Mouse (Mus musculus) forebrain, embryonic 14.5 days (tissue): ENCODE data around the gene Wdr78. TPM values are rescaled to one million over a fixed set of nuclear protein-coding genes. Genes with fewer than 3 reads are reported as not detected.

ENCODE experiments used
- ATAC-seq: fragments of 200-750 bp; cut with Nextera tagmentation; 2 replicates; pipeline ENCODE4 v1.8.0; 2017; ENCODE audit warnings: mild to moderate bottlenecking, moderate library complexity
- DNase-seq: peaks from one replicate; pipeline ENCODE4 v3.0.0-alpha.2; 2015; ENCODE audit warnings: low spot score
- H3K27ac ChIP-seq: fragments of 300-500 bp; sonication (generic); 2 replicates; pipeline ENCODE4 v1.5.1; 2014; ENCODE audit warnings: low read depth, mild to moderate bottlenecking, control low read depth, low read length, moderate library complexity
- H3K27me3 ChIP-seq: fragments of 300-500 bp; sonication (generic); replicated peaks from 2 replicates; pipeline ENCODE4 v1.6.1; 2014; ENCODE audit warnings: low read length, control low read depth, mixed read lengths; ENCODE audit not compliant: control insufficient read depth, insufficient read depth
- H3K36me3 ChIP-seq: fragments of 300-500 bp; sonication (generic); 2 replicates; pipeline ENCODE4 v1.6.1; 2014; ENCODE audit warnings: low read length, control low read depth; ENCODE audit not compliant: control insufficient read depth, insufficient read depth
- H3K4me1 ChIP-seq: fragments of 300-500 bp; sonication (generic); 2 replicates; pipeline ENCODE4 v1.6.1; 2014; ENCODE audit warnings: antibody characterized with exemption, low read length, control low read depth; ENCODE audit not compliant: control insufficient read depth, insufficient read depth
- H3K4me2 ChIP-seq: fragments of 300-500 bp; sonication (generic); 2 replicates; pipeline ENCODE4 v1.6.1; 2014; ENCODE audit warnings: mild to moderate bottlenecking, control low read depth, low read length
- H3K4me3 ChIP-seq: fragments of 300-500 bp; sonication (generic); 2 replicates; pipeline ENCODE4 v1.5.1; 2014; ENCODE audit warnings: low read depth, low read length, control low read depth
- H3K9ac ChIP-seq: fragments of 300-500 bp; sonication (generic); 2 replicates; pipeline ENCODE4 v1.6.1; 2014; ENCODE audit warnings: mild to moderate bottlenecking, low read length, control low read depth, moderate library complexity
- H3K9me3 ChIP-seq: fragments of 300-500 bp; sonication (generic); replicated peaks from 2 replicates; pipeline ENCODE4 v1.6.1; 2016; ENCODE audit warnings: low read length, control low read depth, mixed read lengths; ENCODE audit not compliant: control insufficient read depth
- WGBS: fragments of 180-500 bp; shearing (Covaris S2); extraction: QIAGEN DNeasy Blood & Tissue Kit; methylation state at CpG from one replicate; pipeline ENCODE4 v1.1.7; 2014; 5-methylcytosine and 5-hydroxymethylcytosine counted together
- polyA plus RNA-seq: library from polyadenylated mRNA; unstranded; fragments of >200 nt; fragmentation: Nextera tagmentation; extraction: Ambion mirVana; gene quantifications from 2 replicates; pipeline ENCODE4 v1.2.1, GENCODE M21; 2014

The Wdr78 gene
- polyA plus RNA-seq, 1 experiment from 2014 or later, result 3.4 TPM

- peaks cover 4% of the 10 kb centered on the region; the same call in 1 of the 2 replicates for H3K4me1 ChIP-seq
- no peaks in the 10 kb centered on the region for H3K9me3 ChIP-seq
- no peak overlapping the region for H3K4me3 ChIP-seq
- no peak overlapping the region for H3K27ac ChIP-seq
- DNase-seq (no peak), ATAC-seq (no peak)
- WGBS, result 68% methylated on average over 3 of the region's 3 CpGs
- no peaks in the 10 kb centered on the region for H3K27me3 ChIP-seq
- no peak overlapping the region for H3K4me2 ChIP-seq
- H3K36me3 ChIP-seq, result no peaks in the 10 kb centered on the region
- no peak overlapping the region for H3K9ac ChIP-seq
Observed at GRCm38 (mm10) chr4:103070631-103071030, 43.7 kb downstream of the Wdr78 start.

GRCm38 (mm10) chr4:103067906-103068655 lies 46.3 kb downstream of the Wdr78 start:
- Histone ChIP-seq H3K4me1 (peaks cover 4% of the 10 kb centered on the region; the same call in 1 of the 2 replicates), H3K27me3 (no peaks in the 10 kb centered on the region), H3K9me3 (no peaks in the 10 kb centered on the region), H3K4me2 (no peak overlapping the region), H3K36me3 (no peaks in the 10 kb centered on the region), H3K27ac (no peak overlapping the region), H3K4me3 (no peak overlapping the region), H3K9ac (no peak overlapping the region)
- ATAC-seq (no peak), DNase-seq (peak; percentile 1)
- 34% methylated on average over 6 of the region's 6 CpGs for WGBS

- 90% methylated on average over 5 of the region's 5 CpGs for WGBS
- no peak overlapping the region for H3K4me2 ChIP-seq
- H3K9ac ChIP-seq, result no peak overlapping the region
- H3K4me3 ChIP-seq, result no peak overlapping the region
- no peaks in the 10 kb centered on the region for H3K9me3 ChIP-seq
- H3K4me1 ChIP-seq, result peaks cover 4% of the 10 kb centered on the region; the same call in 1 of the 2 replicates
- H3K27me3 ChIP-seq, result no peaks in the 10 kb centered on the region
- H3K27ac ChIP-seq, result no peak overlapping the region
- DNase-seq (no peak), ATAC-seq (no peak)
- H3K36me3 ChIP-seq, result no peaks in the 10 kb centered on the region
Observed at GRCm38 (mm10) chr4:103064976-103065375, 49.4 kb downstream of the Wdr78 start.

- 80% methylated on average over 2 of the region's 2 CpGs for WGBS
- no peak for ATAC-seq
- Histone ChIP-seq H3K4me1 (peaks cover 4% of the 10 kb centered on the region; the same call in 1 of the 2 replicates), H3K4me3 (no peak overlapping the region), H3K27ac (no peak overlapping the region), H3K9ac (no peak overlapping the region), H3K4me2 (no peak overlapping the region), H3K27me3 (no peaks in the 10 kb centered on the region), H3K36me3 (no peaks in the 10 kb centered on the region), H3K9me3 (no peaks in the 10 kb centered on the region)
- no peak for DNase-seq
Observed at GRCm38 (mm10) chr4:103064421-103064820, 49.9 kb downstream of the Wdr78 start.

- H3K9ac ChIP-seq, result no peak overlapping the region
- H3K4me3 ChIP-seq, result no peak overlapping the region
- H3K4me2 ChIP-seq, result no peak overlapping the region
- H3K27me3 ChIP-seq, result no peaks in the 10 kb centered on the region
- H3K9me3 ChIP-seq, result no peaks in the 10 kb centered on the region
- no peaks in the 10 kb centered on the region for H3K4me1 ChIP-seq
- WGBS, result 94% methylated on average over 5 of the region's 5 CpGs
- DNase-seq, result no peak
- no peak overlapping the region for H3K27ac ChIP-seq
- ATAC-seq, result no peak
- no peaks in the 10 kb centered on the region for H3K36me3 ChIP-seq
Observed at GRCm38 (mm10) chr4:103056909-103057308, 57.4 kb downstream of the Wdr78 start.

GRCm38 (mm10) chr4:103048046-103048445 lies 66.3 kb downstream of the Wdr78 start:
- no peak overlapping the region for H3K4me3 ChIP-seq
- DNase-seq, result peak; percentile 3
- no peaks in the 10 kb centered on the region for H3K36me3 ChIP-seq
- H3K4me1 ChIP-seq, result no peaks in the 10 kb centered on the region
- no peaks in the 10 kb centered on the region for H3K9me3 ChIP-seq
- no peak overlapping the region for H3K9ac ChIP-seq
- WGBS, result 85% methylated on average over 11 of the region's 11 CpGs
- no peaks in the 10 kb centered on the region for H3K27me3 ChIP-seq
- no peak overlapping the region for H3K4me2 ChIP-seq
- ATAC-seq, result no peak
- H3K27ac ChIP-seq, result no peak overlapping the region

DNA sequence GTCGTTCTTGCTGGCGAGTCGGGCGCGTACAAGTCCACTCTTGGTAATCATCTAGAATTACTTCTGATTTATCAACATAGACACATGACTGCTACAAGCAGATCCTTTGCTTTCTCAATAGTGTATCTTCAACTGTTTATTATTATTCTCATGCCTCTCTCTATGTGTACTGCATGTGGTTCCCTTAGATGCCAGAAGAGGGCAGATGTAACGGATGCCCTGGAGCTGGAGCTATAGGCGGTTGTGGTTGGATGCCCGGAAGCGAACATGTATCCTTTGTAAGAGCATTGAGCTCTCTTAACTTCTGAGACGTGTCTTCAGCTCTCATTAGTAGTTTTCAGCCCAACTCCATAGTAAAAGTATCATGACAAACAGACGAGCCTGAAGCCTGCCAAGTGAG lies 71.4 kb downstream of the Wdr78 start:
- no peak overlapping the region for H3K4me3 ChIP-seq
- no peaks in the 10 kb centered on the region for H3K27me3 ChIP-seq
- ATAC-seq (no peak), DNase-seq (no peak)
- H3K4me1 ChIP-seq, result no peaks in the 10 kb centered on the region
- H3K27ac ChIP-seq, result no peak overlapping the region
- H3K36me3 ChIP-seq, result no peaks in the 10 kb centered on the region
- no peak overlapping the region for H3K9ac ChIP-seq
- no peaks in the 10 kb centered on the region for H3K9me3 ChIP-seq
- H3K4me2 ChIP-seq, result no peak overlapping the region
- WGBS, result 90% methylated on average over 11 of the region's 11 CpGs

DNA sequence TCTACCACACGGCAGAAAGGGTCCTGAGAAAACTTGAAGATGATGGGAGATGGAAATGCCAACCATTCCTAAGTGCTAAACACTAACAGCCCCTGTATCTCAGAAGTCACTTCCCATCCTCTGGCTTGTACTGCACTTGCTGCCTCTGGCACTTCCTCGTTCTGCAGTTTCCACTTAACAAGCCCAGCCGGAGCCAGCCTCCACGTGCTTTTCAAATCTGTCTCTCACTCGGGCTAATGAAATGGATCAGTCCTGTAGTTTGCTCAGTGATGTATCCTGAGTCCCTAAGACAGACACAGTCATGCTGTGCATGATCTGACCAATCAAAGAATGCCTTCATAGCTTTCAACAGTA lies 74.5 kb downstream of the Wdr78 start:
- no peak overlapping the region for H3K4me2 ChIP-seq
- H3K36me3 ChIP-seq, result no peaks in the 10 kb centered on the region
- DNase-seq, result no peak
- no peak overlapping the region for H3K4me3 ChIP-seq
- no peak overlapping the region for H3K9ac ChIP-seq
- no peaks in the 10 kb centered on the region for H3K4me1 ChIP-seq
- H3K27me3 ChIP-seq, result no peaks in the 10 kb centered on the region
- 78% methylated on average over 5 of the region's 5 CpGs for WGBS
- no peaks in the 10 kb centered on the region for H3K9me3 ChIP-seq
- no peak overlapping the region for H3K27ac ChIP-seq
- no peak for ATAC-seq

GRCm38 (mm10) chr4:103039103-103039837 lies 75.1 kb downstream of the Wdr78 start:
- H3K4me2 ChIP-seq, result no peak overlapping the region
- no peak for ATAC-seq
- WGBS, result 83% methylated on average over 14 of the region's 14 CpGs
- no peaks in the 10 kb centered on the region for H3K4me1 ChIP-seq
- H3K36me3 ChIP-seq, result no peaks in the 10 kb centered on the region
- no peaks in the 10 kb centered on the region for H3K9me3 ChIP-seq
- H3K27me3 ChIP-seq, result no peaks in the 10 kb centered on the region
- H3K9ac ChIP-seq, result no peak overlapping the region
- no peak overlapping the region for H3K27ac ChIP-seq
- no peak overlapping the region for H3K4me3 ChIP-seq
- no peak for DNase-seq
